Mouse (Mus musculus) neutrophil, adult 83 days (primary cell): Measurements from ENCODE around the gene Atg2b. TPM values are rescaled to one million over a fixed set of nuclear protein-coding genes. Genes with fewer than 3 reads are reported as not detected.

ENCODE experiments used
- total RNA-seq, 2 experiments: library from RNA; stranded (reverse); gene quantifications; one replicate each; pipeline ENCODE4 v1.2.4; 2023

The Atg2b gene
- 10 to 100 TPM; 17.3 to 19.1 TPM for total RNA-seq

GRCm38 (mm10) chr12:105685001-105685691, at the start of gene Atg2b:
Atg2b (minus strand) TSS chr12:105685211.

GRCm38 (mm10) chr12:105705799-105706487, 20.9 kb upstream of the Atg2b start, which contains the start of gene Ak7:
Ak7 (plus strand) TSS chr12:105705976.

GRCm38 (mm10) chr12:105683933-105684901, 794 bp downstream of the Atg2b start, which contains the start of gene Gskip:
Gskip (plus strand) TSS chr12:105684829.

GRCm38 (mm10) chr12:105602581-105603210, 82.3 kb downstream of the Atg2b start, which contains the start of gene Bdkrb1:
Bdkrb1 (plus strand) TSS chr12:105603085.

Other genes with a start within 250 kb of the Atg2b start
- gene D430019H16Rik, start 231.4 kb downstream of the Atg2b start, total RNA-seq: not detected
- gene Bdkrb2, start 122.0 kb downstream of the Atg2b start, total RNA-seq: not detected
- gene Bdkrb1, start 82.1 kb downstream of the Atg2b start, total RNA-seq: not detected
- gene Gskip, start 382 bp downstream of the Atg2b start, total RNA-seq: 1 to 10 TPM; 8.2 to 9.2 TPM
- gene Ak7, start 20.8 kb upstream of the Atg2b start, total RNA-seq: not detected
- gene Papola, start 99.5 kb upstream of the Atg2b start, total RNA-seq: 100 to 1,000 TPM; 146 to 150 TPM